Mouse (Mus musculus) splenic B cell, adult 2 months (primary cell): Measurements from ENCODE around the gene Rnft1.
"Not testable (repeated sequence)": the region's sequence is repeated elsewhere in the genome, so short reads cannot be mapped to it uniquely, and the experiment has no call there.

Experiments used
- DNase-seq: peaks from one replicate; pipeline ENCODE4 v3.0.0-alpha.2; 2011; ENCODE audit warnings: low read depth, low spot score
- H3K27me3 ChIP-seq: 2 replicates; pipeline ENCODE4 v1.6.1; 2012; ENCODE audit warnings: mild to moderate bottlenecking, low read length, moderate library complexity, mixed read lengths; ENCODE audit not compliant: control insufficient read depth, poor library complexity, insufficient read depth, severe bottlenecking
- H3K36me3 ChIP-seq: 2 replicates; pipeline ENCODE4 v1.6.1; 2012; ENCODE audit warnings: mild to moderate bottlenecking, low read length, moderate library complexity, mixed read lengths; ENCODE audit not compliant: control insufficient read depth, poor library complexity, insufficient read depth, severe bottlenecking

Gene Rnft1

DNA sequence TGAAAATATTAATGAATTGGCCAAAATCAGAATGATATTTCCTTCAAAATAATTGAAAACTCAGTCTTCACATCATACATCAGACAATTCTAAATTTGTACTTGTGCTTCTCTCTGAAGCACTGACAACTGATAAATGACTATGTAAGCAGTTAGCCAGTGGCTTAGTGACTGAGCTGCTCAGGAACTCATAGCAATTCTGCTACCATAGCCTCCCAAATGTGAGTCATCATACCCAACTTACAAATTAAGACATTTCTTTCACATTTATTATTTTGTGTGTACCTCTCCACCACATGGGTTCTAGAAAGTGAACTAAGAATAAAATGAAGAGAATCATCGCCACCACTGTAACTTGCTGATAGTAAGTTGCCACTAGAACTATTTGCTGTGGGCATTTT is 6.3 kb downstream of the Rnft1 start:
- H3K27me3 ChIP-seq = no peaks in the 10 kb centered on the region
- H3K36me3 ChIP-seq = no peaks in the 10 kb centered on the region; the same call in 1 of the 2 replicates
- DNase-seq = no peak

DNA sequence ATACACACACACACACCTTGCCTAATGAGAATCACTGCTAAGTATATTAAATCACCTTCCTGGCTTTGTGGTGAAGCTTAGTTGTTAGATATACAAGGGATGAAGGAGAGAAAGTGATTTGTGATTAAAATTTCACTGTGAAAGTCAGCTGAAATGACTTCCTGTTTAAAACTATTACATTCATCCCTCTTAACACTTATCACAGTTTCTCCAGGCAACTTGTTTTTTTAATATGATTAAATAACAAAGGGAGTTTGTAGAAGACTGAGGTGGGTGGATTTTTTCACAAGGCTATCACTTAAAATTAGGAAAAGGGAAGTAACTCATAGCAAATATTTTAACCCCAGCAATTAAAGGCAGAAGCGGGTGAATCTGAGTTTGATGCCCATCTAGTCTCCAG is 12.9 kb downstream of the Rnft1 start:
- H3K27me3 ChIP-seq = no peaks in the 10 kb centered on the region
- no peak for DNase-seq
- peaks cover 15% of the 10 kb centered on the region for H3K36me3 ChIP-seq

GRCm38 (mm10) chr11:86497908-86498307 is 13.5 kb downstream of the Rnft1 start:
- peak; percentile 20 for DNase-seq
- Histone ChIP-seq H3K36me3 (peaks cover 15% of the 10 kb centered on the region), H3K27me3 (no peaks in the 10 kb centered on the region)

DNA sequence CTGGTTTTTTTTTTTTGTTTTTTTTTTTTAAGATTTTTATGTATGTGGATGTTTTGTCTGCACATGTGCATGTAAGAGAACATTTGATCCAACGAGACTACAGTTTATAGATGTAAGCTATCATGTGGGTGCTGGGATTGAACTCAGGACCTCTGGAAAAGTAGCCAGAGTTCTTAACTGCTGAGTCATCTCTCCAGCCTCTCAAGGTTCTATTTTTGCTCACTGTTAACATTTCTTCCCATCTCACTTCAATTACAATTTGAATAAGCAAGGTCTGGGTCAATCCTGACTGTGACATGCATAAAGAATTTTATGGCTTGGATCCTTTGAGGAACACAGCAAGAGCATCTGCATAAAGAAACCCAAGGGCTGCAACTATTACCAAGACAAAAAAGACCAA is 16.3 kb downstream of the Rnft1 start:
- DNase-seq = no peak
- Histone ChIP-seq H3K36me3 (peaks cover 20% of the 10 kb centered on the region), H3K27me3 (no peaks in the 10 kb centered on the region)

DNA sequence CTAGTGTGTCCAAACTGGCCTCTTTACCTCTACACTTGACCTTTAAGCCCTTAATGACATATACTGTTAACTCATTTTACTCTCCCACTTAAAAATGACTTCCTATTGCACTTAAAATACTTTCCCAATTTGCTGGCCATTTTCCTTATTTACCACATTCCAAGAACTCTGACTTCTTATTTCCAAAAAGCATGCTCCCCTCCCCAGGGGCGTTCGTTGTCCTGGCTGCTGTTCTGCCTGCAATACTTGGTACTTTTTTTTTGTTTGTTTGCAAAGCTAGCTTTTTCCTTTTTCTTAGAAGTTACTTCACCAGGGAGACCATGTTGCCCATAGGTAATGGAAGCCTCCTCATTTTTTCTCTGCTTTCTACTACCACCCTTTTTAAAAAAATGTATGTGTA is 18.7 kb downstream of the Rnft1 start:
- no peak for DNase-seq

DNA sequence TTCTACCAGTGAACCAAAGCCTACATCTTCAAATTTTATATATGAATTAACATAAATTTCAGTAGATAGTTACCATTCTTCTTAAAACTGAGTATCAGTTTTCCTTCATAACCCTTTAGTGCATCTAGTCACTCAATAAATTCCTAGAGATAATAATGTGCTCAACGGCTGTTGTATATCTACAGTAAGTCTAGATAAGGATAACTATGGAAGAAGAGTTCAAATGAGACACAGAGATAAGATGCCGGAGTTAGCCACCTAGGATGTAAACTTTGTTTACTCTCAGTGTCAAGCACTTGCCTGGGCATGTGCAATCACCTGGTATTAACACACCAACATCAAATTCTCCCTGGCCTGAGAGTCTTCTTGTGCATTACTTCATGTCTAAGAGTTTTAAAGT is 22.9 kb downstream of the Rnft1 start:
- H3K36me3 ChIP-seq = peaks cover 13% of the 10 kb centered on the region
- H3K27me3 ChIP-seq = no peaks in the 10 kb centered on the region
- no peak for DNase-seq

More for the DNA sequence above, 18.7 kb downstream of the Rnft1 start:
- Histone ChIP-seq H3K27me3 (no peaks in the 10 kb centered on the region), H3K36me3 (peaks cover 17% of the 10 kb centered on the region)

DNA sequence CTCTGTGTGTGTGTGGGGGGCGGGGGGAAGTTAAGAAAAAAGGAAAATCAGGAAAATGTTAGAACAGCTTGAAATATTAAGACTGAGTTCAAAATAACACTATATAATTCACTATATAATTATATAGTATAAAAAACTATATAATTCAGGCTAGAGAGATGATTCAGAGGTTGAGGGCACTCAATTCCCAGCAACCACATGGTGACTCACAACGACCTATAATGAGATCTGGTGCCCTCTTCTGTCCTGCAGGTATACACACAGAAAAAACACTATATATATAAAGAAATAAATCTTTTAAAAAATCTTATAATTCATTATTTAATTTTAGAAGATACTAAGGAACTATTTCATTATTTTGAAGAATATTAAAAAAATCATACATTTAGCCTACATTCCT is 23.5 kb downstream of the Rnft1 start:
- H3K27me3 ChIP-seq = no peaks in the 10 kb centered on the region
- H3K36me3 ChIP-seq = peaks cover 15% of the 10 kb centered on the region
- no peak for DNase-seq

DNA sequence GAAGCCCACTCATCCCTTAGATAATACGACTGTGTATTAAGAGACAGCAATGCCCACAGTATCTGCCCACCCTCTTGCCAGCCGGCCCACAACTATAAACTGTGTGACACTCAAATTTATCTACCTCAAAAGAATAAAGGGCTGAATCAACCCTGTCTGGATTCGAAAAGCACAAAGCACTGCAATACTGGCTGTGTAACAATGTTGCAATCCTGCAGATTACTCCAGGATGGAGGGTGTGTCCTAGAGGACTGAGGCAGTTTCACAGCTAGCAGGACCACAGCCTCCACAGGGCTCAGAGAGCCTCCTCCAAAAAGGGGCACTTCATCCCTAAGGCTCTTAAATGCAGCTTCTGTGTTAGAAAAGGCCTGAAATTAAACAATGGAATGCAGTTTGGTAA is 32.2 kb downstream of the Rnft1 start:
- DNase-seq = no peak
- Histone ChIP-seq H3K36me3 (peaks cover 16% of the 10 kb centered on the region), H3K27me3 (no peaks in the 10 kb centered on the region)

- no peaks in the 10 kb centered on the region for H3K27me3 ChIP-seq
- DNase-seq = no peak
- H3K36me3 ChIP-seq = peaks cover 14% of the 10 kb centered on the region
Measured at GRCm38 (mm10) chr11:86517229-86517628, 32.8 kb downstream of the Rnft1 start.

- DNase-seq = no peak
- Histone ChIP-seq H3K36me3 (peaks cover 15% of the 10 kb centered on the region), H3K27me3 (no peaks in the 10 kb centered on the region)
Measured at GRCm38 (mm10) chr11:86519751-86520150, 35.3 kb downstream of the Rnft1 start.

DNA sequence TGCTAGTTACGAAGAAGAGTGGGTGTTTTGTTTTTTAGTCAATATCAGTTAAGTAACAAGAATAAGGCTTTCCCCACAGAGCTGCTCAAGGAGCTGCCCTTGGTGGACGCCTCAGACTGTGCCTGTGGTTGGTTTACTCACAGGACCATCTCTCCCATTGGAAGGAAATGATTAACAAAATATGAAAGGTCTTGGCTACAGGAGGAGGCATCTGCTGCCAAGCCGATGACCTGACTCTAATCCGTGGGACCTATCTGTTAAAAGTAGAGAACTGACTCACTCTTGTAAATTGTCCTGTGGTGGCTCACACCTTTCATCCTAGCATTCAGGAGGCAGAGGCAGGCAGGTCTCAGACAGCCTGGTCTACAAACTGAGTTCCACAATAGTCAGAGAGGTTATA is 43.1 kb downstream of the Rnft1 start:
- peaks cover 17% of the 10 kb centered on the region; the same call in 1 of the 2 replicates for H3K36me3 ChIP-seq
- no peak for DNase-seq
- H3K27me3 ChIP-seq = no peaks in the 10 kb centered on the region

GRCm38 (mm10) chr11:86532834-86533233 is 48.4 kb downstream of the Rnft1 start:
- H3K36me3 ChIP-seq = peaks cover 11% of the 10 kb centered on the region; the same call in 1 of the 2 replicates
- DNase-seq = peak; percentile 61

GRCm38 (mm10) chr11:86533302-86533701 is 48.8 kb downstream of the Rnft1 start:
- H3K27me3 ChIP-seq, DNase-seq, H3K36me3 ChIP-seq: not testable (repeated sequence)

More at GRCm38 (mm10) chr11:86532834-86533233, 48.4 kb downstream of the Rnft1 start:
- no peaks in the 10 kb centered on the region for H3K27me3 ChIP-seq

DNA sequence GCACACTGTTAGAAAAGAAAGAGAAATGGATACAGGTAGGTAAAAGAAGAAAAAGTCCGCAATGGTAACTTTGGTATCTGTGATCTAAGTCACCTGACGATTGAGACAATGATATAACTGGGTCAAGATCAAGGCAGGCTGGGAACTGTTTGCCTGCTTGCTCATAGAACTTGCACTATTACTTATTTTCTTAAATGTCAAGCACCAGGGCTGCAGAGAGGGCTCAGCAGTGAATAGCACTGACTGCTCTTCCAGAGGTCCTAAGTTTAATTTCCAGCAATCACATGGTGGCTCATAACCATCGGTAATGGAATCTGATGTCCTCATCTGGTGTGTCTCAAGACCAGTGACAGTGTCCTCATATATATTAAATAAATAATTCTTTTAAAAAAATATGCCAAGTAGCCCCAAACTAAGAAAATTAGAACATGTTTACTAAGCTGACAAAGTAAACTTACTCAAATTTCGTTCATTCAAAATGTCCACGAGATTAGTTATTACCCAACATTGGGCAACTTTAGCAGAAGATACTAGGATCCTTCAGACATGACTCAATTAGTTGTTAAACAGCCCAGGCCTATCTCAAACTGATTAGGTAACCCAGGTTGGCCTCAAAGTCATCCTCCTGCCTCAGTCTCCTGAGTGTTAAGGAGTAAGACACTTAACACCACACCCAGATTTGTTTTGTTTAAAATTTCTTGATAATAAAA is 49.9 kb downstream of the Rnft1 start:
- Histone ChIP-seq H3K27me3 (no peaks in the 10 kb centered on the region), H3K36me3 (0 out of 2 replicates have a peak, but pooled peaks cover 5% of the 10 kb centered on the region)
- DNase-seq = no peak

GRCm38 (mm10) chr11:86538786-86539185 is 54.3 kb downstream of the Rnft1 start:
- H3K27me3 ChIP-seq = no peaks in the 10 kb centered on the region
- DNase-seq = peak; percentile 26
- H3K36me3 ChIP-seq = no peaks in the 10 kb centered on the region
